Mouse (Mus musculus): ENCODE measurements at regions not wholly inside any gene's neighbourhood (a gene's known extent, or its start where the extent isn't known, plus 50 kb on each side); places are given as distances from the start of the nearest gene placed in this dataset.
"Not testable (repeated sequence)": the region's sequence is repeated elsewhere in the genome, so short reads cannot be mapped to it uniquely, and the experiment has no call there.

- no peak for DNase-seq
These were observed 167.1 kb downstream of the Pcdh17 start for GRCm38 (mm10) chr14:84610476-84610875.

GRCm38 (mm10) chr14:84612551-84612950 is 169.2 kb downstream of the Pcdh17 start:
- DNase-seq: no peak

- DNase-seq: no peak
These were observed 201.7 kb downstream of the Pcdh17 start for GRCm38 (mm10) chr14:84645026-84645425.

GRCm38 (mm10) chr14:84645972-84646577 is 202.7 kb downstream of the Pcdh17 start:
- no peak for DNase-seq

- no peak for DNase-seq
These were observed 215.9 kb downstream of the Pcdh17 start for GRCm38 (mm10) chr14:84659206-84659775.

- DNase-seq: not testable (repeated sequence)
These were observed 224.3 kb downstream of the Pcdh17 start for GRCm38 (mm10) chr14:84667685-84668084.

- DNase-seq: peak in 1 of 2 experiments; percentile 2
These were observed 228.5 kb downstream of the Pcdh17 start for GRCm38 (mm10) chr14:84671678-84672472.

- no peak for DNase-seq
These were observed 243.5 kb downstream of the Pcdh17 start for GRCm38 (mm10) chr14:84686848-84687247.

GRCm38 (mm10) chr14:84690810-84691209 is 247.4 kb downstream of the Pcdh17 start:
- no peak for DNase-seq
